Mouse (Mus musculus) cerebellum, adult 9-10 months (tissue): ENCODE results near the gene Phactr1.
A peak's percentile ranks its signal among the peaks of the same experiment; 100 is the strongest.
"Not testable (repeated sequence)": the region's sequence is repeated elsewhere in the genome, so short reads cannot be mapped to it uniquely, and the experiment has no call there.

Source experiments
- DNase-seq: peaks from one replicate; pipeline ENCODE4 v3.0.0; 2022

Phactr1 gene

DNA sequence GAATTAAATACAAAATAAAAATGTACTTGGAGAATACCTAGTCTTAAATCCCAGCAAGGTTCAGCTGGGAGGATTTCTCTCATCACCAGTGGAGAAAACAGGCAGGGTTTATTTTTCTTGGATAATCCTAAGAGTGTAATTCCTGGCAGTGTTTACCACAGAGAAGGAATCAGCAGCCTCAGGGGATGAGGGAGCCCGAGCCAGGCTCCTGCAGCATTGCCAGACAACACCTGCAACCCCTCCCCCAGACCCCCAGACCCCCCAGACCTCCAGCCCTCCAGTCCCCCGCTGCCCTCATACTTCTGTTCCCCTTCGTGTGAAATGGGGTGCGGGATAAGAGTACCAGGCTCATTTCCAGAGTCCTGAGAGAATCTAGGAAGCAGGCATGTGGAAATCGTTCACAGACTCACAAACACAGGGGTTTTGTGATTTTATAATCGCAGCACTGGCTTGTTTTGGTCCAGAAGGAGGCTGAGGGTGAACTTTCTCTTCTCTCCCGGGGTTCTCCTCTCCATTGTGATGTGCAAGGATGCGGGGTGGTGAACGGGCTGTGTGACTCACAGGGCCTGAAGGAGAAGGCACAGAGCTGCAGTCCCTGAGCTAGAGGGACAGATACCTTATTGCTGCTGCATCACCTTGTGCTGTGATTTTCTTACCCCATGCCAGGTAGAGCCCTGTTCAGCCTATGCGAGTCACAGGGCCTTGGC is 249.3 kb downstream of the Phactr1 start:
- DNase-seq: no peak

DNA sequence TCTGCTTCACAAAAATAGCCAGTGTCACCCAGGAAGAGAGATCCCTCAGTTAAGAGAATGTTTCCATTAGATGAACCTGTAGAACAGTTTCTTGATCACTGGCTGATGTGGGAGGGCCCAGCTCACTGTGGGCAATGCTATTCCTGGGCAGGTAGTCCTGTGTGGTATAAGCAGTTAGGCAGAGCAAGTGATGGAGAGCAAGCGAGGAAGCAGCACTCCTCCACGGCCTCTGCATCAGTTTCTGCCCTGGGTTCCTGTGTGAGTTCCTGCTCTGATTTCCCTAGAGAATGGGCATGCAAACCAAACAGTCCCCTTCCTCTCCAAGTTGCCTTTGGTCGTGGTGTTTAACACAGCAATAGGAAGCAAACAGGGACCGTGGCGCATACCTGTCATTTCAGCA is 251.6 kb downstream of the Phactr1 start:
- DNase-seq: no peak

DNA sequence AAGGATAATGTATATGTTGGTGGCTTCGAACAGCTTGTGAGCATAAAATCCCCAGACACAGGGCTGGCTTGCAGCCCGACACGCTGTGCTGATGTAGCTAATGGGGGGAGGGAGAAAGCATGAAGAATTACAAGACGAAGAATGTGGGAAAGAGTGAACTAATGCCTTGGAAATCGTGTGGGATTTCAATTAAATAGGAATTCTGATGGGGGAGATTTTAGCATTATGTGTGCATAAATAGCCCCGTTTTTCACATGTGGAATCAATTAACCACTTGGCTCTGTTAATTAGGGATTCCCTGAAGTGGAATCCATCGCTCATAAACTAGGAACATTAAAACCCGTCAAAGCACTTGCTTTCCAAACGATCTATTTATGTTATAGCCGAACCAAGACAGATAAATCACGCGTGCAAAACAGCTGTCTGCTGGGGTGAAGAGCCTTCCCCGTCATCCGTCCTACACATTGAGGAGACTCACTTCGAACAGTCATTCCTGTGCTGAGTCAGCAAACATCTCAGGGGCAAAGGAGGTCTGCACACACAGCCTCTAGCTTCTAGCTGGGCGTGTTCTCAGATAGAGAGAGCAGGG is 254.2 kb downstream of the Phactr1 start:
- no peak for DNase-seq

DNA sequence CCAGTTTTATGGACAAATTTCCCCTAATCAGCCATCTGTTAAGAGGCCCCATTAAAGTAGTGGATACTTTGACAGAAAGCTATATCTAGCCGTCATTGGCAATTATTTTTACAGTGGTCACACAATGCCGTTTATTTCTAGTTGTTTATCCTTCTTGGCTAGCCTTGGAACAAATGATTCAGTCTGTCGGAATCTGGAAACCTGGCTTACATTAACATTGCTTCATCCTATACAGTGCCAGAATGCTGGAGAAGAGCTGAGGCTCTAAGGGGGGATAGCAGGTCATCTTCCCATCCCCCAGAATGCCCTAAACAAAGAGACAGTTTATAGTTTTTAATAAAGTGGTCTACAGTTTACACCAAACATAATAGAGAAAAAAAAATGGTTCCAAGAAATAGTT is 257.4 kb downstream of the Phactr1 start:
- no peak for DNase-seq

DNA sequence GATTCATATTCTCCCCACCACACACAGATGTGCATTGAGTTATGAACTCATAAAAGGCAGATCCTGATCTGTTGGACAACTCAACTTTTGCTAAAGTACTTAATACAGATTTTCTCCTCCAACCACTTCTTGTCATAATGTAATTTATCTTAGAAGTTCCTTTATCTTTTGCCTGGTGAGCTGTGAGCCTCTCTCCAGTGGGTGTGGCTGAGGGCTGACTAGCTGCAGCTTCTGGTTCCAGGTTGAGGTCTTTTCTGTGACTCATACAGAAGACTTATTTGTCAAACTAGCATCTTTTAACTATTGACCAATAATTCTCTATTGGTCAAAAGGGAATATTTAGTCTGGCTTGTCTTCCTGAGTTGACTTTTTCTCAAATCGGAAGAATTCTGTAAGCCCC is 257.9 kb downstream of the Phactr1 start:
- DNase-seq: no peak

DNA sequence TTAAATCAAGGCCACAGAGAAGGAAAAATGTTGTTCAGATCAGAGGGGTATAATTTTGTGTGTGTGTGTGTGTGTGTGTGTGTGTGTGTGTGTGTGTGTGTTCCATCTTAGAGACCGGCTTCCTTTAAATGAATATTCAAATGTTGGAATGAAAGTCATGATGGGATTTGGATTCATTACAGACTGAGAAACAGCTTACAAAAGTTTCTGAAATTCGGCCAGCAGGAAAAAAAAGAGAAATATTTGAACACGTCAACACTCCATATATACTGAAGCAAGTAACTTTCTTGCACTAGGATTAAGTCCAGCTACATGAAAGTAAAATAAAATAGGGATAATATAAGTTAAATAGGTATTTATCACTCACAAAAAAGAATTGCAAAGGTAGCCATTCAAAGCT is 259.8 kb downstream of the Phactr1 start:
- no peak for DNase-seq

DNA sequence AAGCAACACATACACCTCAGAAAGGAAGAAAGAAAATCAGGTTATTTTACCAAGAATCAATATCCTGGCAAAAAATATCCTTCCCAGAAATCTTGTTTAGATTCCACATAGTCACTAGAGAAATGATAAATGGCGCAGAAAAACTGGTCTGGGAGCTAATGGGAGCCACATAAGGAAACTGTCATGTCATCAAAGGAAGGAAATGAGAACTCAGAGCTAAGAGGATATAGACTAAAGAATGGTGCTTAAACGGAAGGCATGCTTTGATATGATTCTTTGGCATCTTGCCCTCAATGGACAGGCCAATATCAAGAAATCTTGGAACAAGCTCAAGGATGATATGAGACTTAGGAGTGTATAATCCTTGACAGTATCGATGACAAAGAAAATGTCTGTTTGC is 263.7 kb downstream of the Phactr1 start:
- DNase-seq: no peak

DNA sequence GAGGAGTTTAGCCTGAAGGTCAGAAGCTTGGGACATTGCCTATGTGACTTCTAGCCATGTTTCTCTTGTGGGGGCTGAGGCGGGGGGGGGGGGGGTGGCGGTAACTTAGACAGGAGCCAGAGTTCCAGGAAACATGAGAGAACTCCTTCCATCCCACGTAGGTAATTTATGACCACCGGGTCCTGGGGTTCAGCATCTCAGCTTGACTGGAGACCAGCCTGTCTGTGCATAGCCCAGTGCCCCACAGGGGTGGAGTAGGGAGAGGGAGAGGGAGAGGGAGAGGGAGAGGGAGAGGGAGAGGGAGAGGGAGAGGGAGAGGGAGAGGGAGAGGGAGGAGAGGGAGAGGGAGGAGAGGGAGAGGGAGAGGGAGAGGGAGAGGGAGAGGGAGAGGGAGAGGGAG is 264.8 kb downstream of the Phactr1 start:
- not testable (repeated sequence) for DNase-seq

DNA sequence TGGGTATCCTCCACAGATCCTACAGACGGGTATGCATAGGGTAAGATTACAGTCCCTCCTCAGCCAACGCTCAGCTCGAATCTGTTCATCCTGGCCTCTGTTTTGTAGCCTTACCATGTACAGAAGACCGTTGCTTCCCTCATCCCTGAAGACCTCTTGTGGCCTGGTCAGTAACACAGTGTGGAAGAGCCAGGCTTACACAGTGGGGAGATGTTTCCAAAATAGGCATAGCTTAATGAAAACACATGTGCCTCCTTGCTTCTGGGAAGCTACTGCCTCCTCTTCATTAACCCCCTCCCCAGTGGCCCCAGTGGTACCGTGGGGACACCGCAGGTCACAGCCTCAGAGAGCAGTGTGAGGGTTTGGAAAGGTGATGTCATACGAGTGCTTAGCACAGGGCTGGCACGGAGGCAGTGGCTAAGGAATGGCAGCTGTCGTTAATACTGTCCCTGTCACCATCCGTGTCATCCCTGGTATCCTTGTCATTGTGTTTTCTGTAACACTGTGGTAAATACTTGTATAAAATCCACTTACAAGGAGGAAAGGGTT is 268.4 kb downstream of the Phactr1 start:
- no peak for DNase-seq

DNA sequence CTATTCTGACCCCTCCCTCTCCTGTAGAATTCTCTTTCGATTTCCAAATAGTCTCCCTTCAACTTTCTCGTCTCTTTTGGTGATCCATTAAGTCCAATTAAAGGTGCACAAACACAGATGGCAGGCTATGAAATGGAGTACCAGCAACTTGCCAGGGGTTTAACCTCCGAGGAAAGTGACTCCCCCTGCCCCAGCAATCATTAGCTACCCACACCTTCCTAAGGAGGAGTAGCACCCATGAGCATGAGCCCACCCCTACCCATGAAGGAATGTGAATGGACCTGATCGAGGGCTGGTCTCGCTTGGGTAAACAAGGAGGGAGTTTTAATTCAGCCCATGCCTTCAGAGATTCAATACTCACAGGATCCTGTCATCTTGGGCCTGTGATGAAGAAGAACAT is 268.9 kb downstream of the Phactr1 start:
- no peak for DNase-seq

DNA sequence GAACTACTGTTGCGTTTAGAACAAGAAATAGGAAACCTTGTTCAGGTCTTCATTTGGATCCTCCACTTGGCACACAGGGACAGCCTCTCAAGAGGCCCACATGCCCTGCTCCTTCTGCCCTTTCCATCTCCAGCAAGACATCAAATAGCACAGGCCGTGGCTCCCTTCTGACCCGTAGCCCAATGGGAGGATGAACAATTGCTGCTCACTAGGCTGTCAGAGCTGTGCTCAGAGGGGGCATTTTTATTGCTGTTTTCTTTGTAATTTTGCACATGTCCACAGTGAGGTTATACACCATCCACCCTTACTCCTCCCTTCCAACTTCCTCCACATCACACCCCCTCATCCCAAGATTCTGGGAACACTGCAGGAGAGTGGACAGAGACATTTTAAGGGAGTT is 269.6 kb downstream of the Phactr1 start:
- no peak for DNase-seq

DNA sequence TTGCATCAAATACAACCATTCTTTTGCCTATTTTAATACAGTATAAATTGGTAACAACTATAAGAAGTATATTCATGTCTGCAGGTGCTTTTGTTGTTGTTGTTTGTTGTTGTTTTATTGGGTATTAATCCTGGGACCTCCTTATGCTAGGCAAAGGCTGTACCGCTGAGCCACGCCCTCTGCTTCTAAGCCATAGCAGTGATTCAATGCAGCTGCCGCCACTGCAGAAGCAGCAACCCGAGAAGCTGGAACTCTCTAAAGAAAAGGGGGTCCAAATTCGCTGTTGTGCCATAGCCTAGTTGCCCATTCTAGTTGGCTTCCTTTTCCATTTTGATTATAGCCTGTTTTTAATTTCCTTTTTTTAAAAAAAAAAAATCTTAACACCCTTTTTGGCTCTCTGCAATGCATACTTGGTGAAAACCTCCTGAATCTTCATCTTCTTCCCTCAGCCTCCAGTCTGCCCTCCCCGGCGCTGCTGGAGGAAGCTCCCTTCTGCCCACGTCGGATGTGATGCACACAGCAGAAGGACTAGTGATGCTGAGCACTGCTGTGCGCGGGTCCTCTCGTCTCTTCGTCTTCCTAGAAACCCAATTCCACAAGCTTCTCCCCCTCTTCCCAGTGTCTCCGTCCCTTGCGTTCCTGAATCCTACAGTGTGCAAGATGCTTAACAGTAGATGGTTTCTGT is 271.8 kb downstream of the Phactr1 start:
- DNase-seq: no peak

DNA sequence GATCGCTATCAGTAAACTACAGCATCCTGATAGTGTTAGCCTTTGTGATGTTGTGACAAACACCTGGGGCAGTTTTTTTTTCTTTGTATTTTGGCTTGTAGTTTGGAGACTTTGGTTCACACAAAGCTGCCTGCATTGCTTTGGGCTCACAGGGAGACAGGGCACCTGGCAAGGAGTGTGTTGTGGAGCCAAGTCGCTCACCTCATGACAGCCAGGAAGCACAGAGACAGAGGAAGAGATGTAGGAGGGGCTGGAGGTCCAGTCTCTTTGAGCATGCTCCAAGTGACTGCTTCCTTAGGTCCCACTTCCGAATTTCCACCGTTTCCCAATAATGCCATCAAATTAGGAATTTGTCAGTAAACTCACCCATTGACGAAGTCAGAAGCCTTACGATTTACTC is 272.6 kb downstream of the Phactr1 start:
- DNase-seq: no peak

DNA sequence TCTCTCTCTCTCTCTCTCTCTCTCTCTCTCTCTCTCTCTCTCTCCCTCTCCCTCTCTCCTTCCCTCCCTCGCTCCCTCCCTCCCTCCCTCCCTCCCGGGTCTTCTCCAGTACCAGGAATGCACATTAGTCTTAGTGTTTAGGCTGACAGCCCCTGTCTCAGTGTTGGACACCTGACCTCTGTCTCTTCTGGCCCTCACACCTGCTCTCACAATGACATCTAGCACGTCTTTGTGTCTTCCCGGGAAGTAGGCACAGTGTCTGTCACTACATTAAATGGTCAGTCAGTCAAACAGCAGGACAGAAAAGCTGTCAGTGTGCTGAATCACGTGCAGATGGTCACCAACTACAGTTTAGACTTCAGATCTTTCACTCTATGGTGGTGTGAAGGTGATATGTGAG is 273.7 kb downstream of the Phactr1 start:
- DNase-seq: no peak

DNA sequence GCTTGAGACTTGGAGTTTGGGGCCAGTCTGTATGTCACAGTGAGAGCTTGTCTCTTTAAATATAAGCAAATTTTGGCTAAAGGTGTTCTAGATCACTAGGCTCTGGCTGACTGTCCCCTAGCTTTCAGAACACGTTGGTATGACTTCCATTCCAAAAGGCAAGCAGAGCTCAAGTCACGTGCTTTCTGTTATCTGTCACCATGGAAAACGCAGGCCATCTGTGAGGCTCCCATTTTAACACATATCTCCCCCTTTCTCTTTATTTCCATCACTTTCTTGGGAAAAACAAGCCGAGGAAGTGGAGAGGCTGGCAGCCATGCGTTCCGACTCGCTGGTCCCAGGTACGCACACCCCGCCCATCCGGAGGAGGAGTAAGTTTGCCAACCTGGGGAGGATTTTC is 275.9 kb downstream of the Phactr1 start:
- DNase-seq: no peak

DNA sequence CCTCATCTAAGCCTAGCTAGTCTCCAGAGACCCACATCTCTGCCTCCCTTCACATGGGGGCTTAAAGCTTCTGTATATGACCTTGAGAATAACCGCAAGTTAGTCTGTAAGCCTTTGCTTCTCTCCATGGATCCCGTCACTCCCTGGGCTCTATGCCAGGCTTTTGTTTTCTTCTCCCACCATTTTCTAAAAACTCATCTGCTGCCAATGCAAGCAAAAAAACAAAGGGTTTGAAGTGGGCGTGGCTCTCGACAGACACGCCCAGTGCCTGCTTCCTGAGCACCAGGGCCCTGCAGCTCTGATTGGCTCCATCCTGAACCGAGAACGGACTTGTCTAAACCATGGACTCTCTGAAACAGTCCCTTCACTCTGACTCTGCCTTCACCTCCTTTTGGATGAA is 277.4 kb downstream of the Phactr1 start:
- no peak for DNase-seq

DNA sequence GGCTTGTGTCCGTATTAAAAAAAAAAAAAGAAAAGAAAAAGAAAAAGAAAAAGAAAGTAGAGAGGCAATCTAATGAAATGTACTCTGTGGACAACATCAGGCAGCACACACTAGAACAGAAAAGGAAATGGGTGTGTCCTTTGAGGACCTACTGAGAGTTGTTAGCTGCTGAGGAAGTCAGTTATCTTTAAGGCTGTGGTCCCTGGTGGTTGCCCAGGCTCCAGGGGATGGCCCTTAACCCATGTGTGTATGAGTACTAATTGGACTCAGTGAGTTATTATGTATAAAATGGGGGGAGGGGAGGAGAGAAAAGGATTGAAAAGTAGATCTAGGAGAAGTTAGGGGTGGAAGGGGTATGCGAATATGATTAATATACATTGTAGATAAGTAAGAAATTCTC is 278.4 kb downstream of the Phactr1 start:
- no peak for DNase-seq

DNA sequence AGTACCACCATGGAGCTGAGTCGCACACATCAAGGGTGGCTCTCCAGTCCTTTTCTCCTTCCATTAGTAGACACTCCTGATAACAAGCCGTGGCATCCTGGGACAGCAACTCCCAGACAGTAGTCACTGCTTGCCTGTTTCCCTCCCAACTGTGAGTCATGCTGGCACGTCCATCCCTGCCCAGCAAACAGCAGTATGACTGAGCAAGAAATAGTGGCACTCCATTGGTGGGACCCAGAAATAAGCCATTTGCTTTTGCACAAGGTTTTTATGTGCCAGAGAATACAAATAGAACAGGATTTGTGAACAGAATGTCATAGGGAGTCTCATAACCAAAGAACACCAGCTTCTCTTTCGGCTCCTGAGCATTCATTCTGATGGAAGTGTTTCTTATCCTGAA is 281.1 kb downstream of the Phactr1 start:
- no peak for DNase-seq

DNA sequence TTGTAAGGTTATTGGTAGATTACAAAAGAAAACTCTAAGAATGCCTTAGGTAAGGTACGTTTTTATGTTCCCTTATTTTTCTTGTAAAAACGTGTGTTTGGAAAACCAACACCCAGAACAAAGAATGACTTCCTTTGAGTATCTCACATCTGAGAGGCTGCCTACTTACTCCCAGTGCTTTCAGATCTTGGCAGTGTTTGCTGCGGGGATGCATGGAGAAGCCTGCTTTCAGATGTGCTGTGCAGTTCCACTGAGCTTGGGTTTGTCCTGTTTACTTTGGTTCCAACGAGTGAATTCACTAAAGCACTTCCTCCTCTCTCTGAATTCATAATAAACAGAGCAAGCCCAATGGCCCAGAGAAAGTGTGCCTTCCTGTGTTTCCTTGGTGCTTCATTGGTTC is 288.1 kb downstream of the Phactr1 start:
- DNase-seq: no peak

DNA sequence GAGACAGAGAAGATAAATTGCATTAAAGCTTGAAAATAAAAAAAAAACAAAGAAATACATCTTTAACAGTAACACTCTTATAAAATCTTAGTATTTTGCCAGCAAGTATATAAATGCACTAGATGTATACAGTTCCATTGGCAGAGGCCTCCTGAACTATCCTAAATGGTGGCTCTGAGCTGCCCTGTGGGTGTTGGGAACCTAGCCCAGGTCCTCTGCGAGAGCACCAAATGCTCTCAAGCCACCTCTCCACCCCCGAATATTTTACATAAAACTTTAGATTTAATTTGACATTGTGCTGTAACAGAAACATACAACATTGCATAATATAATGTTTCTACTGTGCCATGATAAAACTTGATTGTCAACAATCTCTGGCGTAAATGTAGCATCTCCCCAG is 293.1 kb downstream of the Phactr1 start:
- peak; percentile 57 for DNase-seq

DNA sequence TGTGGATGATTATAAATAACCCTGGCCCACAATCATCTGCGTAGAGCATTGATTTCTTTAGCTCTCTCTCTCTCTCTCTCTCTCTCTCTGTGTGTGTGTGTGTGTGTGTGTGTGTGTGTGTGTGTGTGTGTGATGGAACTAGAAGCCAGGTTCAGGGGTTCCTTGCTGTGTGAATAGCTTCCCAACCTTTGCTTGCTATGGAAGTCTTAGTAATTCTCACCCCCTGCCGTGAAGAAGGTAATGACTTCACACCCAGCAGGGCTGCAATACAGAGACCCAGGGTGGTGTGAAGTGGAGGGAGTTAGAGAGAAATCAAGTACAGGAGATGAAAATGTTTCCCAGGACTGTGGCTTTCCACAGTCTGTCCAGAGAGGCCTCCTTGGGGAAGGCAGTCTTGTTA is 293.5 kb downstream of the Phactr1 start:
- peak; percentile 58 for DNase-seq

DNA sequence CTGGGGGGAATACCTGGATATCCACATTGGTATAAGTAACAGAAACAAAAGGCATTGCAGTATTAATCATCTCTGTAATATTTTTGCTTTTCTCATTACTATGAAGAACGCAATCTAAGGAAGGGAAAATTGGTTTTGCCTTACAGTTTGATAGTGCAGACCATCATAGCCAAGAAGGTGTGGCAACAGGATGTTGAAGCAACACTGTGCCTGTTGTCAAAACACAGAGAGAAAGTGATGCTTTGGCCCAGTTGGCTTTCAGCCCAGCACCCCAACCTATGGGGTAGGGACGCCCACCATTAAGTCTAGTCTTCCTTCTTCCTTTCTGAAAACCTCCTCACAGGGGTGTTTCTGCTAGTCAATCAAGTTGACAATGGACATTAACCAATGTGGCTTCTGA is 294.1 kb downstream of the Phactr1 start:
- no peak for DNase-seq

DNA sequence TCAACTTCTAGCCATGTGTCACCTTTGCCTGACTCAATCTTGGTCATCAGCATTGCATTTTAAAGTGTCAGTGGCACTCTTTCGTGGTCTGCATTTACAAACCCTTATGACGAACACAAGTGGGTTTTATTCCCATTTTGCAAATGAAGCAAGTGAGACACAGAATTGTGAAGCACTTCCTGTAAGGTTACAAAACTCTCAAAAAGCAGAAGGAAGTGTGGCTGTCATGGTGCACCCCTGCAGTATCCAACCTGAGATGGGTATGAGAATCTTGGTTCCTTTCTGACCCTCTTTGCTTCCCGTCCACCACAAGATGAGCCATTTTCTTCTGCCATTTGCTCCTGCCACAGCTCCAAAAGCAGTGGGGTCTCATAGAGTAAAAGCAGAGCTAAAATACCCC is 295.7 kb downstream of the Phactr1 start:
- DNase-seq: no peak

DNA sequence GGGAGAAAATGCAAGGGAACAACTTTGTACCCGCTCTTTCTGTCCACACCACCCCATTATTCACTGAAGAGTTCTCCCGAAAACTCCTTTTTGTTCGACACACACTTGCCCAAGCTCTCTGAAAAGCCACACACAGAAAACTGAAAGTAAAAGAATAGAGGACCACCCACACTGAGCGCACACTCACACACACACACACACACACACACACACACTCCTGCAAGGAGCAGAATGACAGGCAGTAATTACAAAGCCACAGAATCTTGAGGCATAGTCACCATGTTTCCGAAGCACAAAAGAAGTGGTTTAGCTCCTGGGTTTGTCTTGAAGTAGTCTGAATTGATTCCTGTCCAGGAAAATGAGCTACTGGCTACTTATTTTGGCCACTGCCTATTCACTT is 296.5 kb downstream of the Phactr1 start:
- no peak for DNase-seq
